Mouse (Mus musculus) E14TG2a.4 (cell line): ENCODE measurements at regions not wholly inside any gene's neighbourhood (a gene's known extent, or its start where the extent isn't known, plus 50 kb on each side); places are given as distances from the start of the nearest gene placed in this dataset.

Experiments
- CTCF ChIP-seq: conservative IDR thresholded peaks from 2 replicates; pipeline ENCODE4 v1.5.1; 2014; ENCODE audit warnings: low read length
- NANOG ChIP-seq: IDR thresholded peaks from 2 replicates; pipeline ENCODE4 v1.6.1; 2014; ENCODE audit warnings: borderline replicate concordance, low read length, mixed read lengths
- POU5F1 ChIP-seq: IDR thresholded peaks from 2 replicates; pipeline ENCODE4 v1.6.1; 2014; ENCODE audit warnings: low read length, borderline replicate concordance

- no peak for TF ChIP-seq CTCF
- TF ChIP-seq NANOG = no peak
- no peak for TF ChIP-seq POU5F1
These were observed 222.6 kb downstream of the Hhipl2 start for GRCm38 (mm10) chr1:183640568-183640967.
